Mouse (Mus musculus): ENCODE data around the gene Armcx3. TPM values are rescaled to one million over a fixed set of nuclear protein-coding genes. Genes with fewer than 3 reads are reported as not detected.
"Not testable (repeated sequence)": the region's sequence is repeated elsewhere in the genome, so short reads cannot be mapped to it uniquely, and the experiment has no call there.

Armcx3 gene
- polyA plus RNA-seq, 1 experiment from 2014 or later, result 69.9 TPM

DNA sequence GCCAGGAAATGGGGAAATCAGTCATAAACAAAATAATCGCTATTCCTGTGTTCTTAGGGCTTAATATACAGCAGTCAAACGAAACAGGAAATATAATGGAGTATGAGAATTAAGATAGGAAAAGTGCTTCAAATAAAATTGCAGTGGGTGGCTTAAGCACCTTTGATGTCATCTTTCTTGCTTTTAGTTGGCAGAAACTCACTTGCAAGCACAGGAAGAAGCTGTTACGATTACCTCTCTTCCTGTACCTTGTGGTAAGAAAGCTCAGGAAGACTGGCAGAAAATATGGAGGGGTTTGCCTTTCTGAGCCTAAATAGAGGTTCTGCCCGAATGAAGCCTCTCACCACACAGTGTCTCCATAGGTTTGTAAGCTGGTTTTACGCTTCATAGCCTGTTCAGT lies 14.5 kb upstream of the Armcx3 start:
- Histone ChIP-seq H3K9ac (replicated peaks; ENCODE audit: low read length) (no peak overlapping the region), H3K4me1 (ENCODE audit: control insufficient read depth, insufficient read depth, low read length) (no peaks in the 10 kb centered on the region), H3K9me3 (ENCODE audit: control insufficient read depth, low read length) (no peaks in the 10 kb centered on the region), H3K4me2 (ENCODE audit: low read length) (no peak overlapping the region), H3K36me3 (ENCODE audit: control insufficient read depth, insufficient read depth, low read length) (no peaks in the 10 kb centered on the region), H3K27me3 (ENCODE audit: control insufficient read depth, insufficient read depth, low read length) (no peaks in the 10 kb centered on the region), H3K27ac (replicated peaks; ENCODE audit: low read depth, low read length) (no peak overlapping the region), H3K4me3 (replicated peaks; ENCODE audit: low read depth, low read length) (no peak overlapping the region)
- no peak for DNase-seq
- ATAC-seq (ENCODE audit: low FRiP score, low TSS enrichment), result no peak
- 62% methylated on average over 5 of the region's 5 CpGs for WGBS

DNA sequence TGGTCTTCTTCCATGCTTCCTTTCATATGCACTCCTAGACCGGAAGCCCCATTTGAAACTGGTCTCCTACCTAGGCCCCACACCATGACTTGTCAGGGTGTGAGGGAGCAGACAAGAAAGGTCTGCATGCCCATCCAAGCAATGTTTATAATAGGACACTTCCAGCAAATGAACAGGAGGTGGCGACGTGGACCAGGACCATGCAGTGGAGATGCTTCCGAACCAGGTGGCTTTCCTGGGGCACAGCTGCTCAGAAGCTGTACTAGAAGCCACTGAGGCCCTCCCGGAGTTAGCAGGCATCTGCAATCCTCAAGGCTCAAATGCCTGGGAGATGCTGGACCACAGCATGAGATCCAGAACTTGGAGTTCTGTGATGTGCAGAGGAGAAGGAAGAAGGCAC lies 9.9 kb upstream of the Armcx3 start:
- no peak overlapping the region for H3K4me2 ChIP-seq (ENCODE audit: low read length)
- ATAC-seq (ENCODE audit: low FRiP score, low TSS enrichment) (no peak), DNase-seq (peak; percentile 76)
- no peaks in the 10 kb centered on the region for H3K9me3 ChIP-seq (ENCODE audit: control insufficient read depth, low read length)
- H3K4me1 ChIP-seq (ENCODE audit: control insufficient read depth, insufficient read depth, low read length), result peaks cover 4% of the 10 kb centered on the region; the same call in 1 of the 2 replicates
- no peak overlapping the region for H3K4me3 ChIP-seq (replicated peaks; ENCODE audit: low read depth, low read length)
- no peak overlapping the region for H3K27ac ChIP-seq (replicated peaks; ENCODE audit: low read depth, low read length)
- 29% methylated on average over 5 of the region's 5 CpGs for WGBS
- H3K9ac ChIP-seq (replicated peaks; ENCODE audit: low read length), result no peak overlapping the region
- no peaks in the 10 kb centered on the region for H3K36me3 ChIP-seq (ENCODE audit: control insufficient read depth, insufficient read depth, low read length)
- no peaks in the 10 kb centered on the region for H3K27me3 ChIP-seq (ENCODE audit: control insufficient read depth, insufficient read depth, low read length)

DNA sequence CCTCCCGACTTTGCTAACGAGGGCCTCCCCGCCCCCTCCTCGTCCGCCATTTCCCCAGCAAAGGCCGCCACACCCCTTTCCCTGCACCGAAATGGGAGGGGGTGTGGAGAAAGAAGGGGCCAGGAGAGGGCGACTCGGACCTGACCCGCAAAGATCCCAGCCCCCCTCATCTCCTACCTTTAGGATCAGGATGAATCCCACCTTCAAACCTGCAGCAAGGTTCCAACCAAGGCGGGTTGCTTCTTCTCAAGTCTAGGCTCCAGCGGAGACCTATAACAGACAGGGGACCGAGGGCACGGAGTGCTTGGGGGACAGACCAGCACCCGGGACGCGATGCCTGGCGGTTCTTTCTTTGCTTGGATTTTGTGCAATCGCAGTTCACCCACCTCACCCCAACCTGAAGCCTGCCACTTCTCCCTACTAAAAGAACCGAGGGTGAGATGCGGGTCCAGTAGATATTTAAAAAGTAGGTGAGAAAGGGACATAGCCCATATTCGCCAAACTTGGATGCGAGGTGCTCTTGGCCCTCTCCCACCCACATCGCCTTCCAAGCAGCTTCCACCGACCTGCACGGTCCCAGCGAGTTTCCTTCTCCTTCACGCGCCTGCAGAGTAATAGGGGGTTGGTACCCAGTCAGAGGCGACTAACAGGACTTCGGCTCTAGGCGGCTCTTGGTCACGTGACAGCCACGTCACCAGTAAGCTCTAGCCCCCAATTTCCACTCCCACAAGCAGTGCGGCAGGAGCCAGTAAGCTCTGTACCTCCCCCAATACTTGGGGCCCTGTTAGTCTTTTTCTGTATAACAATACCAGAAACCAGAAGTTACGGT lies 5.4 kb upstream of the Armcx3 start, which contains the start of gene Armcx6:
Gene Armcx6, minus strand, starts transcription at position 654 of the 829 bp plus-strand sequence.
- Histone ChIP-seq H3K27me3 (ENCODE audit: control insufficient read depth, insufficient read depth, low read length) (no peaks in the 10 kb centered on the region; the same call in 1 of the 2 replicates), H3K4me1 (ENCODE audit: control insufficient read depth, insufficient read depth, low read length) (peaks cover 4% of the 10 kb centered on the region; the same call in 1 of the 2 replicates), H3K4me2 (ENCODE audit: low read length) (peak within 1 kb of the TSS; percentile 59), H3K4me3 (replicated peaks; ENCODE audit: low read depth, low read length) (peak within 1 kb of the TSS; percentile 50), H3K27ac (replicated peaks; ENCODE audit: low read depth, low read length) (peak within 1 kb of the TSS; percentile 81), H3K36me3 (ENCODE audit: control insufficient read depth, insufficient read depth, low read length) (no peaks in the 10 kb centered on the region), H3K9ac (replicated peaks; ENCODE audit: low read length) (peak within 1 kb of the TSS; percentile 67), H3K9me3 (ENCODE audit: control insufficient read depth, low read length) (no peaks in the 10 kb centered on the region)
- DNase-seq (peak; percentile 88), ATAC-seq (ENCODE audit: low FRiP score, low TSS enrichment) (peak; percentile 91)
- 20% methylated on average over 36 of the region's 36 CpGs for WGBS

DNA sequence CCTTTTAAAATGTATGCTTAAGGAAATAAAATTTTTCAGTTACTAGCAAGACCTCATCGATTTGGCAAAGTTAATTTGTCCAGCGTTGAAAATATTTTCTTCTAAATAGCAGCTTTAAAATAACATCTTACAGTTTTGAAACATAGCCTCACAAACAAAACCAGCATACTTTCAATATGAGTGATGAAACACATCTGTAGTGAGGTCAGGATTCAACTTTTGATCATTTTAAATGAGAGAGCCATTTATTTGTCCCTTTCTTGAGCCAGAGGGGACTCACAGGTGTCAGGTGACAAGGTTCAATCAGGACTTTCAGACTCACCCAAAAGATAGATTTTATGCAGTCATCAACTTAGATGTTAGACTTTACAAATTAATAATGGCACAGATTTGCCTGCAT lies 4.5 kb upstream of the Armcx3 start:
- DNase-seq (no peak), ATAC-seq (ENCODE audit: low FRiP score, low TSS enrichment) (no peak)
- Histone ChIP-seq H3K27me3 (ENCODE audit: control insufficient read depth, insufficient read depth, low read length) (no peaks in the 10 kb centered on the region; the same call in 1 of the 2 replicates), H3K9me3 (ENCODE audit: control insufficient read depth, low read length) (no peaks in the 10 kb centered on the region), H3K36me3 (ENCODE audit: control insufficient read depth, insufficient read depth, low read length) (no peaks in the 10 kb centered on the region), H3K4me2 (ENCODE audit: low read length) (no peak overlapping the region), H3K4me1 (ENCODE audit: control insufficient read depth, insufficient read depth, low read length) (peaks cover 4% of the 10 kb centered on the region; the same call in 1 of the 2 replicates), H3K9ac (replicated peaks; ENCODE audit: low read length) (no peak overlapping the region), H3K4me3 (replicated peaks; ENCODE audit: low read depth, low read length) (no peak overlapping the region), H3K27ac (replicated peaks; ENCODE audit: low read depth, low read length) (no peak overlapping the region)
- WGBS, result 66% methylated on average over 2 of the region's 2 CpGs

GRCm38 (mm10) chrX:134752584-134752983 lies 3.8 kb upstream of the Armcx3 start:
- H3K27me3 ChIP-seq (ENCODE audit: control insufficient read depth, insufficient read depth, low read length), result no peaks in the 10 kb centered on the region; the same call in 1 of the 2 replicates

GRCm38 (mm10) chrX:134757293-134757995 lies 1.0 kb downstream of the Armcx3 start:
- Histone ChIP-seq H3K36me3 (ENCODE audit: control insufficient read depth, insufficient read depth, low read length) (no peaks in the 10 kb centered on the region), H3K4me1 (ENCODE audit: control insufficient read depth, insufficient read depth, low read length) (0 out of 2 replicates have a peak, but pooled peaks cover 4% of the 10 kb centered on the region), H3K9me3 (ENCODE audit: control insufficient read depth, low read length) (no peaks in the 10 kb centered on the region), H3K4me2 (ENCODE audit: low read length) (peak overlapping the region; percentile 52), H3K27me3 (ENCODE audit: control insufficient read depth, insufficient read depth, low read length) (no peaks in the 10 kb centered on the region), H3K4me3 (replicated peaks; ENCODE audit: low read depth, low read length) (peak overlapping the region; percentile 56), H3K27ac (replicated peaks; ENCODE audit: low read depth, low read length) (peak overlapping the region; percentile 52; the same call in 1 of the 2 replicates), H3K9ac (replicated peaks; ENCODE audit: low read length) (peak overlapping the region; percentile 60)
- DNase-seq, result peak; percentile 41
- ATAC-seq (ENCODE audit: low FRiP score, low TSS enrichment), result peak; percentile 58
- WGBS, result 28% methylated on average over 13 of the region's 13 CpGs

More at GRCm38 (mm10) chrX:134752584-134752983, 3.8 kb upstream of the Armcx3 start:
- no peak overlapping the region for H3K27ac ChIP-seq (replicated peaks; ENCODE audit: low read depth, low read length)
- no peaks in the 10 kb centered on the region for H3K36me3 ChIP-seq (ENCODE audit: control insufficient read depth, insufficient read depth, low read length)
- DNase-seq (no peak), ATAC-seq (ENCODE audit: low FRiP score, low TSS enrichment) (no peak)
- 29% methylated on average over 4 of the region's 4 CpGs for WGBS
- no peak overlapping the region for H3K4me3 ChIP-seq (replicated peaks; ENCODE audit: low read depth, low read length)
- peaks cover 4% of the 10 kb centered on the region; the same call in 1 of the 2 replicates for H3K4me1 ChIP-seq (ENCODE audit: control insufficient read depth, insufficient read depth, low read length)
- no peak overlapping the region for H3K4me2 ChIP-seq (ENCODE audit: low read length)
- no peak overlapping the region for H3K9ac ChIP-seq (replicated peaks; ENCODE audit: low read length)
- no peaks in the 10 kb centered on the region for H3K9me3 ChIP-seq (ENCODE audit: control insufficient read depth, low read length)

GRCm38 (mm10) chrX:134763428-134764198 lies 7.2 kb downstream of the Armcx3 start:
- H3K9ac ChIP-seq (replicated peaks; ENCODE audit: low read length); H3K36me3 ChIP-seq (ENCODE audit: control insufficient read depth, insufficient read depth, low read length); H3K4me3 ChIP-seq (replicated peaks; ENCODE audit: low read depth, low read length); H3K27ac ChIP-seq (replicated peaks; ENCODE audit: low read depth, low read length); H3K27me3 ChIP-seq (ENCODE audit: control insufficient read depth, insufficient read depth, low read length); DNase-seq; ATAC-seq (ENCODE audit: low FRiP score, low TSS enrichment); H3K4me1 ChIP-seq (ENCODE audit: control insufficient read depth, insufficient read depth, low read length); H3K4me2 ChIP-seq (ENCODE audit: low read length); H3K9me3 ChIP-seq (ENCODE audit: control insufficient read depth, low read length): not testable (repeated sequence)
- WGBS, result 47% methylated on average over 4 of the region's 4 CpGs

- no peak overlapping the region for H3K9ac ChIP-seq (replicated peaks; ENCODE audit: low read length)
- no peaks in the 10 kb centered on the region for H3K27me3 ChIP-seq (ENCODE audit: control insufficient read depth, insufficient read depth, low read length)
- H3K4me2 ChIP-seq (ENCODE audit: low read length), result no peak overlapping the region
- no peak overlapping the region for H3K4me3 ChIP-seq (replicated peaks; ENCODE audit: low read depth, low read length)
- H3K9me3 ChIP-seq (ENCODE audit: control insufficient read depth, low read length), result no peaks in the 10 kb centered on the region
- DNase-seq (no peak), ATAC-seq (ENCODE audit: low FRiP score, low TSS enrichment) (no peak)
- no peak overlapping the region for H3K27ac ChIP-seq (replicated peaks; ENCODE audit: low read depth, low read length)
- no peaks in the 10 kb centered on the region for H3K4me1 ChIP-seq (ENCODE audit: control insufficient read depth, insufficient read depth, low read length)
- no peaks in the 10 kb centered on the region for H3K36me3 ChIP-seq (ENCODE audit: control insufficient read depth, insufficient read depth, low read length)
- WGBS, result 77% methylated on average over 4 of the region's 4 CpGs
These were observed 31.3 kb downstream of the Armcx3 start for GRCm38 (mm10) chrX:134787728-134788127.

Measured in midbrain, embryonic 14.5 days (tissue).